Mouse (Mus musculus) CD4-positive helper T cell, adult 2 months (primary cell): ENCODE measurements around the gene Nup88.
"Not testable (repeated sequence)": the region's sequence is repeated elsewhere in the genome, so short reads cannot be mapped to it uniquely, and the experiment has no call there.

Experiments
- DNase-seq: peaks from one replicate; pipeline ENCODE4 v3.0.0-alpha.2; 2012; ENCODE audit warnings: low read depth, missing footprints, low spot score

The Nup88 gene

GRCm38 (mm10) chr11:70969271-70969794 lies 440 bp downstream of the Nup88 start:
- no peak for DNase-seq

- no peak for DNase-seq
Measured at GRCm38 (mm10) chr11:70964222-70964907, 5.4 kb downstream of the Nup88 start.

GRCm38 (mm10) chr11:70960786-70961554 lies 8.8 kb downstream of the Nup88 start:
- no peak for DNase-seq

GRCm38 (mm10) chr11:70954711-70955110 lies 15.1 kb downstream of the Nup88 start:
- no peak for DNase-seq

- no peak for DNase-seq
Measured at GRCm38 (mm10) chr11:70944935-70945817, 24.6 kb downstream of the Nup88 start.

- no peak for DNase-seq
Measured at GRCm38 (mm10) chr11:70943651-70944050, 26.1 kb downstream of the Nup88 start.

GRCm38 (mm10) chr11:70942596-70942995 lies 27.2 kb downstream of the Nup88 start:
- no peak for DNase-seq

GRCm38 (mm10) chr11:70935316-70935715 lies 34.5 kb downstream of the Nup88 start:
- no peak for DNase-seq

GRCm38 (mm10) chr11:70931461-70931860 lies 38.3 kb downstream of the Nup88 start:
- DNase-seq, result no peak

- no peak for DNase-seq
Measured at GRCm38 (mm10) chr11:70919524-70919923, 50.2 kb downstream of the Nup88 start.

DNA sequence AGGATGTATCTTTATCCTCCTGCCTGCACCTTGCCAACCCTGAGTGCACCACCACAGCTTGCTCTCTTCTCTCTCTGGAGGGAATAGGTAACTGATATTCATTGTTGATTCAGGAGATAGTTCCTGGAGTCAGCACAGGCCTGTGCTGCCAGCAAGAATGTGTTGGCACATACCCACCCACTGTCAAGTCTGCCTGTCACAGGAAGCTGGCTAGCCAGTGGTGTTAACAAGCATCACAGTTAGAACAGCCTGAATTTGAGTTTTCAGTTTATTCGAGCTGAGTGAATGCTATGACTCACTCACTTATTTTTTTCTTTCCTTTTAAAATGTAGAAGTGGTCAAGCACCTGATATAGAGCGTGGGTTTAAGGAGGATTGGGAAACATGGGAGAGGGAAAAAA lies 51.9 kb downstream of the Nup88 start:
- DNase-seq, result no peak

DNA sequence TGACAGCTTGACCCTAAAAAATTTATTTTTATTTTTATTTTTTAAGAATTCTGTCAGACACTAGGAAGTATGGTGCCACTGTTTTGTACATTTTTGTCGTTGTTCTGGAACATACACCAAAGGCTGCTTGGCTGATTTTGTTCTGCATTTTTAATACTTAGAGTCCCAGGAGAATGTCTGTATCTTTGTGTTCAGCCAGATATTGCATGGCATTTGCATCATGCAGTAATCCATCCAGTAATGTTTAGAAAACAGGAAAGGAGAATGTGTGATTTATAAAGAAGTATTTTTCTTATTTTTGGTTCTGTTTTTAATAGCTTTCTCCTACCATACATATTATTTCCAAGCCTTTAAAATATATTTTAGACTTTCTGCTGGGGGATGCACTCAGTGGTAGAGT lies 57.9 kb downstream of the Nup88 start:
- DNase-seq, result no peak

GRCm38 (mm10) chr11:70911323-70911722 lies 58.5 kb downstream of the Nup88 start:
- DNase-seq, result no peak

- DNase-seq, result no peak
Measured at GRCm38 (mm10) chr11:70906681-70907080, 63.1 kb downstream of the Nup88 start.

DNA sequence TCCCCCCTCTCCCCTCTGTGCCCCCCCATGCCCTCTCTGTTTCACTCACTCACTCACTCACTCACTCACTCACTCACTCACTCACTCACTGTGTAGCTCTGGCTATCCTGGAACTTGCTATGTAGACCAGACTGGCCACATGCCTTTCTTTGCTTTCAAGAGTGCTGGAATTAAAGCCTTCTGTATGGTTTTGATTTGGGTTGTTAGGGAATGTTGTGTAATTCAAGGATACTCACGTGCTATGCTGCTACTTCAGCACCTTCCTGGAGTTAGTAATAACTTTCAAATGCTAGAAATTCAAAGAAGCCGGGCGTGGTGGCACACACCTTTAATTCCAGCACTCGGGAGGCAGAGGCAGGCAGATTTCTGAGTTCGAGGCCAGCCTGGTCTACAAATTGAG lies 71.6 kb downstream of the Nup88 start:
- not testable (repeated sequence) for DNase-seq

GRCm38 (mm10) chr11:70897680-70898079 lies 72.1 kb downstream of the Nup88 start:
- no peak for DNase-seq
